Comparison of ENCODE assay signal across 9 mouse cellular contexts in the genomic region with DNA sequence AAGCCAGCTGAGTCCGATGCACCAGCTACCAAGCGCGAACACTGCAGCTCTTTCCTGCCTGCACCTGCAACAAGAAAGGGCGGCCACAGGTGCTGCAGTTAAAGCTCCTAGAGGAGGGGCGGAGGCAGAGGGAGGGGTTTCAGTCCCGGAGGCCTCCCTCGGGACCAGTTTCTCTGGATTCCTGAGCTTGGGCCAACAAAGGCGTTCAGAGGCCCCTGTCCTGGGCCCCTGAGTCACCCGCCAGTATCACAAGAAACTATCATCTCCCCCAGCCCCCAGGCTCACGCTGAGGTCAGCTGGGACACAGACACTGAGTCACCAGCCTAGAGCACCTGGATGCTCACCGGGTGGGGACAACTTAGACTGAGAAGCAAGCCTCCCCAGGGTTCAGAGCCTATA. TPM values are rescaled to one million over a fixed set of nuclear protein-coding genes. Genes with fewer than 3 reads are reported as not detected.
A peak's percentile ranks its signal among the peaks of the same experiment; 100 is the strongest.
DNase-seq lines count a peak whose midpoint lies in the region; ATAC-seq lines count a peak whose summit lies in the region.
"Had no signal": no experiment of that assay in that cellular context is flagged by ENCODE, and none has a peak within 500 bp of the region (broad histone marks: within the 10 kb centered on the region; RNA-seq: fewer than 3 reads in every experiment).

A gene (minus strand): TSS at position 78 of the 399 bp plus-strand sequence.

- H3K36me3 ChIP-seq in heart, embryonic 13.5 days, result no peaks in the 10 kb centered on the region
- H3K36me3 ChIP-seq in embryonic facial prominence, embryonic 14.5 days (ENCODE audit: control insufficient read depth, insufficient read depth, low read length), result no peaks in the 10 kb centered on the region
- no peaks in the 10 kb centered on the region for H3K36me3 ChIP-seq in limb, embryonic 13.5 days

- H3K9me3 ChIP-seq in heart, embryonic 13.5 days, result no peaks in the 10 kb centered on the region
- no peaks in the 10 kb centered on the region for H3K9me3 ChIP-seq in embryonic facial prominence, embryonic 14.5 days (ENCODE audit: control insufficient read depth, low read length)
- no peaks in the 10 kb centered on the region for H3K9me3 ChIP-seq in limb, embryonic 13.5 days

- peaks cover 38% of the 10 kb centered on the region for H3K27me3 ChIP-seq in heart, embryonic 13.5 days (replicated peaks)
- peaks cover 35% of the 10 kb centered on the region for H3K27me3 ChIP-seq in embryonic facial prominence, embryonic 14.5 days (replicated peaks; ENCODE audit: control insufficient read depth, insufficient read depth, low read length)
- H3K27me3 ChIP-seq in limb, embryonic 13.5 days, result peaks cover 48% of the 10 kb centered on the region

- peak within 1 kb of the TSS; percentile 33 for H3K4me3 ChIP-seq in heart, embryonic 13.5 days
- H3K4me3 ChIP-seq in embryonic facial prominence, embryonic 14.5 days (ENCODE audit: low read depth, low read length), result peak within 1 kb of the TSS; percentile 38
- H3K4me3 ChIP-seq in limb, embryonic 13.5 days, result peak within 1 kb of the TSS; percentile 34

- H3K4me2 ChIP-seq in heart, embryonic 13.5 days, result peak within 1 kb of the TSS; percentile 49
- H3K4me2 ChIP-seq in embryonic facial prominence, embryonic 14.5 days (ENCODE audit: low read depth, low read length), result peak within 1 kb of the TSS; percentile 43
- peak within 1 kb of the TSS; percentile 52 for H3K4me2 ChIP-seq in limb, embryonic 13.5 days (replicated peaks)

- WGBS in heart, embryonic 13.5 days, result 13% methylated on average over 11 of the region's 11 CpGs
- WGBS in embryonic facial prominence, embryonic 14.5 days, result 8% methylated on average over 11 of the region's 11 CpGs
- 8% methylated on average over 11 of the region's 11 CpGs for WGBS in limb, embryonic 13.5 days

- no peak for DNase-seq in heart, adult 8-10 months (ENCODE audit: low spot score)
- DNase-seq in embryonic facial prominence, embryonic 14.5 days (ENCODE audit: low spot score), result peak; percentile 90
- peak; percentile 69 for DNase-seq in testis, postnatal 14 days (ENCODE audit: low spot score)
- no peak for DNase-seq in cerebellum, postnatal 10 days
- no peak for DNase-seq in left cerebral cortex, postnatal 10 days (ENCODE audit: extremely low spot score in 1 of 2, low spot score in 2 of 2)

- peak within 1 kb of the TSS; percentile 42 for H3K9ac ChIP-seq in heart, embryonic 13.5 days
- H3K9ac ChIP-seq in embryonic facial prominence, embryonic 14.5 days (ENCODE audit: low read depth, low read length), result peak within 1 kb of the TSS; percentile 58
- peak within 1 kb of the TSS; percentile 54 for H3K9ac ChIP-seq in limb, embryonic 13.5 days

- intact Hi-C loops in left cerebral cortex, postnatal 10 days (cut with DNase I), result no loop called here

- peaks cover 46% of the 10 kb centered on the region for H3K4me1 ChIP-seq in heart, embryonic 13.5 days
- H3K4me1 ChIP-seq in embryonic facial prominence, embryonic 14.5 days (ENCODE audit: control insufficient read depth, insufficient read depth, low read length), result peaks cover 8% of the 10 kb centered on the region; the same call in 1 of the 2 replicates
- H3K4me1 ChIP-seq in limb, embryonic 13.5 days, result peaks cover 31% of the 10 kb centered on the region

- H3K27ac ChIP-seq in heart, embryonic 13.5 days (replicated peaks), result no peak within 1 kb of the TSS
- H3K27ac ChIP-seq in embryonic facial prominence, embryonic 14.5 days (replicated peaks; ENCODE audit: low read depth, low read length), result peak within 1 kb of the TSS; percentile 63
- peak within 1 kb of the TSS; percentile 22; the same call in 1 of the 2 replicates for H3K27ac ChIP-seq in limb, embryonic 13.5 days

- no peak for ATAC-seq in heart, embryonic 13.5 days (ENCODE audit: extremely low read depth, insufficient number of reproducible peaks, low FRiP score, low TSS enrichment)
- ATAC-seq in embryonic facial prominence, embryonic 14.5 days (ENCODE audit: low read depth), result peak; percentile 77
- ATAC-seq in limb, embryonic 13.5 days (ENCODE audit: low FRiP score, low read depth), result no peak
- no peak for ATAC-seq in megakaryocyte progenitor cell, adult 5-6 weeks (replicated peaks; ENCODE audit: poor library complexity)
- ATAC-seq: forebrain, embryonic 14.5 days had no signal

RNA-seq across cellular contexts. Expression of the gene that starts here (rescaled TPM):
- 1.6 and 1.7 TPM in 2 replicates for polyA plus RNA-seq in heart, embryonic 13.5 days (2015; fragmentation: Nextera tagmentation; extraction: Ambion mirVana)
- not detected for total RNA-seq in heart, adult 8-10 months (2022)
- 27.0 and 30.6 TPM in 2 replicates for polyA plus RNA-seq in embryonic facial prominence, embryonic 14.5 days (2014; fragmentation: Nextera tagmentation; extraction: Ambion mirVana)
- polyA plus RNA-seq in limb, embryonic 13.5 days (2015; fragmentation: Nextera tagmentation; extraction: Ambion mirVana), result 16.7 and 18.9 TPM in 2 replicates
- total RNA-seq in megakaryocyte progenitor cell, adult 5-6 weeks (2015), result not detected in 2 replicates
- not detected in 2 replicates for total RNA-seq in megakaryocyte progenitor cell, adult 5-6 weeks (2017)
- total RNA-seq in left cerebral cortex, postnatal 10 days (2021), result not detected
- polyA plus RNA-seq: forebrain, embryonic 14.5 days had no signal

Comparison
In these comparisons a context has a peak if more than half of its experiments do, and no peak if none do; other contexts are left out.
1. DNase-seq: peak in embryonic facial prominence, embryonic 14.5 days (single experiment) and testis, postnatal 14 days (single experiment); none in heart, adult 8-10 months (single experiment), cerebellum, postnatal 10 days (0 of 2) and left cerebral cortex, postnatal 10 days (0 of 2).
2. Peak in every context shown above with its lines, with median percentiles within 50 percentile points of each other: H3K4me2 ChIP-seq, H3K4me3 ChIP-seq and H3K9ac ChIP-seq.